Mouse (Mus musculus): ENCODE data around the gene Gm42674.

DNA sequence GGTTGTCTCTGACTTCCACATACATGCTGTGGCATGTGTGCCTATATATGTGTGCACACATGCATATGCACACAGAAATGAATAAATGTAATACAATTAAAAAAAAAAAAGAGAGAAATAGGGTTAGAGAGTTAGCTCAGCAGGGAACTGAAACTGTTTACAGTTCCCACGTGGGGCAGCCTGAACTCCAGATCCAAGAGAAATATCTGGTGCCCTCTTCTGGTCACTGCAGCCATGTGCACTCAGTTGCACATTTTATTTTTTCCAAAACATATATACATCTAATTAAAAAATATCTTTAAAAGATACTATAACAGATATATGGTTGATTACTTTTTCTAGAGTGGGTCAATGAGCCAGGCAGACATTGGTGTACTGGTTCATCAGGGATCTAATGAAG, 15.9 kb downstream of the Gm42674 start:
- TF ChIP-seq CTCF (IDR thresholded peaks at IDR 0.05; ENCODE audit: low read depth) (no peak), EP300 (IDR thresholded peaks at IDR 0.05; ENCODE audit: low read depth) (no peak)

Measured in heart, postnatal 0 days (tissue).